Mouse (Mus musculus) cerebellum, postnatal 36 days (tissue): ENCODE data around the gene Ttc16.

Source experiments
- DNase-seq, 2 experiments: peaks; one replicate each; pipeline ENCODE4 v3.0.0; 2021 to 2022; ENCODE audit warnings: mixed read lengths in 2 of 2

The Ttc16 gene

GRCm38 (mm10) chr2:32712934-32713817 lies 62.3 kb downstream of the Ttc16 start, which contains the start of gene Cdk9:
Gene Cdk9, minus strand, starts transcription at chr2:32713076.
- DNase-seq = peak; percentile 91 to 93

DNA sequence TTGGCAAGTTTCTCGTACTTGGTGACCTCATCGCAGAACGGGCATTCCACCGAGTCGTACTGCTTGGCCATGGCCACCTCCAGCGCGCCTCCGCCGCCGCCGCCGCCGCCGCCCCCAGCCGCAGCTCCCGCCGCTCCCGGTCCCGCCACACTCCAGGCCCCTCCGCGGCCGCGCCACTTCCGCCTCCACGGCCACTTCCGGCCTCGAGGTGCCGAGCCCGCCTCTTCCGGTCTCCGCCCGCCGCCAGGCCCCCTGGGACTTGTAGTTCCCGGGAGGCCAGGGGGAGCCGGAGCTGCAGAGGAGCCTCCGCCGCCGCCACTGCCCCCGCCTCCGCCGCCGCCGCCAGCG lies 62.9 kb downstream of the Ttc16 start:
- peak; percentile 91 to 96 for DNase-seq

DNA sequence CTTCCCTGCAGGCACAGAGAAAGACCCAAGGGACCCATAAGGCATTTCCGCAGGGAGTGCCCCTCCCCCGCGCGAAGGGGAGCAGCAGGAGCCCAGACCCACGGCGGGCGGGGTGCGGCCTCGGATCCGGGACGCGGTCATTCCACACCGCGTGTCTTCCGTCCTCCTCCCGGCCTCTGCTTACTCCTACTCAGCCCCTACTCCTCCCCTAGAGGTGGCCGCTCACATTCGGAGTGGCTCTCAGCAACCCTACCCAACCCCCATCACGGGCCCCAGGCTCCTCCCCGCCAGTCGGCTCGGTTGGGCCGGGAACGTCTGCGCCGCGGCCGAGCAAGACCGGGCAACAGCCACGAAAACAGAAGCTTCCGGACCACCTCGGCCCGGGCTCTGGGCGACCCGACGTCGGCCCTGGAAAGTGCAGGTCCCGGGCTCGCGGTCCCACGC lies 63.3 kb downstream of the Ttc16 start:
- DNase-seq = peak in 1 of 2 experiments; percentile 47

- no peak for DNase-seq
These were observed 64.0 kb downstream of the Ttc16 start for GRCm38 (mm10) chr2:32711301-32712056.

DNA sequence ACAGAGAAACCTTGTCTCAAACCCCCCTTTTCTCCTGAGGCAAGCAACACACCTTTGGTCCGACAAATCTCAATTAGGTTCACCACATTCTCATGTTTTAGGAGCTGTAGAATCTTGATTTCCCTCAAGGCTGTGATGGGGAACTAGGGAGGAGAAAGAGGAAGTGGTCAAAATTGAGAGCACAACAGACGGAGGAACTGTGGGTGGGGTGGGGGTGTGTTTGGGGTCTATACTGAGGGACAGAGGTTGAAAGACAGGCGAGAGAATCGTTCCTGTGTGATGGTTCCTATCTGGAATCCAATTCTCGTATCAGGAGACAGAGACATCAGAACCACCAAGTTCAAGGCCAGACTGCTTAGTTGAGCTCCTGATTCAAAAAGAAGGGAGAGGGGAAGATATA lies 65.0 kb downstream of the Ttc16 start:
- DNase-seq = no peak

- DNase-seq = no peak
These were observed 65.8 kb downstream of the Ttc16 start for GRCm38 (mm10) chr2:32709521-32710137.

GRCm38 (mm10) chr2:32708643-32709042 lies 66.8 kb downstream of the Ttc16 start:
- peak; percentile 29 to 41 for DNase-seq
